Mouse (Mus musculus): ENCODE results near the gene Ttll10. TPM values are rescaled to one million over a fixed set of nuclear protein-coding genes. Genes with fewer than 3 reads are reported as not detected.

Ttll10 gene
- 0.48 TPM for polyA plus RNA-seq (2015; fragmentation: Illumina TruSeq; extraction: RNeasy Lipid Tissue Mini Kit (QIAGEN cat#74804); ENCODE audit: low read depth, low replicate concordance)

GRCm38 (mm10) chr4:156059261-156059660 lies at the start of gene Ttll10:
TSS of gene Ttll10 (minus strand) at chr4:156059414.

GRCm38 (mm10) chr4:156026013-156026412 lies 33.2 kb downstream of the Ttll10 start, which contains the start of gene Tnfrsf18:
TSS of gene Tnfrsf18 (plus strand) at chr4:156026164.

GRCm38 (mm10) chr4:156013637-156014036 lies 45.6 kb downstream of the Ttll10 start, which contains the start of gene Tnfrsf4:
TSS of gene Tnfrsf4 (plus strand) at chr4:156013843.

GRCm38 (mm10) chr4:155992241-155992905 lies 66.8 kb downstream of the Ttll10 start, which contains the start of the genes B3galt6 and Sdf4:
TSS of gene B3galt6 (minus strand) at chr4:155992649.
TSS of gene Sdf4 (plus strand) at chr4:155992872.

Other genes starting within 250 kb of the Ttll10 start
- gene Ccnl2, start 246.9 kb downstream of the Ttll10 start, polyA plus RNA-seq (2015; fragmentation: Illumina TruSeq; extraction: RNeasy Lipid Tissue Mini Kit (QIAGEN cat#74804); ENCODE audit: low read depth, low replicate concordance) = 66.1 TPM
- 148 TPM for gene Aurkaip1, start 228.1 kb downstream of the Ttll10 start, polyA plus RNA-seq (2015; fragmentation: Illumina TruSeq; extraction: RNeasy Lipid Tissue Mini Kit (QIAGEN cat#74804); ENCODE audit: low read depth, low replicate concordance)
- 6.2 TPM for gene Mxra8, start 219.7 kb downstream of the Ttll10 start, polyA plus RNA-seq (2015; fragmentation: Illumina TruSeq; extraction: RNeasy Lipid Tissue Mini Kit (QIAGEN cat#74804); ENCODE audit: low read depth, low replicate concordance)
- 77.2 TPM for gene Dvl1, start 212.0 kb downstream of the Ttll10 start, polyA plus RNA-seq (2015; fragmentation: Illumina TruSeq; extraction: RNeasy Lipid Tissue Mini Kit (QIAGEN cat#74804); ENCODE audit: low read depth, low replicate concordance)
- gene Tas1r3, start 196.1 kb downstream of the Ttll10 start, polyA plus RNA-seq (2015; fragmentation: Illumina TruSeq; extraction: RNeasy Lipid Tissue Mini Kit (QIAGEN cat#74804); ENCODE audit: low read depth, low replicate concordance) = 0.19 TPM
- gene Cptp, start 190.0 kb downstream of the Ttll10 start, polyA plus RNA-seq (2015; fragmentation: Illumina TruSeq; extraction: RNeasy Lipid Tissue Mini Kit (QIAGEN cat#74804); ENCODE audit: low read depth, low replicate concordance) = 17.8 TPM
- gene Ints11, start 189.9 kb downstream of the Ttll10 start, polyA plus RNA-seq (2015; fragmentation: Illumina TruSeq; extraction: RNeasy Lipid Tissue Mini Kit (QIAGEN cat#74804); ENCODE audit: low read depth, low replicate concordance) = 36.3 TPM
- 37.8 TPM for gene Pusl1, start 167.6 kb downstream of the Ttll10 start, polyA plus RNA-seq (2015; fragmentation: Illumina TruSeq; extraction: RNeasy Lipid Tissue Mini Kit (QIAGEN cat#74804); ENCODE audit: low read depth, low replicate concordance)
- 74.8 TPM for gene Acap3, start 167.6 kb downstream of the Ttll10 start, polyA plus RNA-seq (2015; fragmentation: Illumina TruSeq; extraction: RNeasy Lipid Tissue Mini Kit (QIAGEN cat#74804); ENCODE audit: low read depth, low replicate concordance)
- 56.7 TPM for gene Ube2j2, start 115.6 kb downstream of the Ttll10 start, polyA plus RNA-seq (2015; fragmentation: Illumina TruSeq; extraction: RNeasy Lipid Tissue Mini Kit (QIAGEN cat#74804); ENCODE audit: low read depth, low replicate concordance)
- gene C1qtnf12, start 97.1 kb downstream of the Ttll10 start, polyA plus RNA-seq (2015; fragmentation: Illumina TruSeq; extraction: RNeasy Lipid Tissue Mini Kit (QIAGEN cat#74804); ENCODE audit: low read depth, low replicate concordance) = 21.7 TPM
- gene B3galt6, start 66.8 kb downstream of the Ttll10 start, polyA plus RNA-seq (2015; fragmentation: Illumina TruSeq; extraction: RNeasy Lipid Tissue Mini Kit (QIAGEN cat#74804); ENCODE audit: low read depth, low replicate concordance) = 10.9 TPM
- 237 TPM for gene Sdf4, start 66.5 kb downstream of the Ttll10 start, polyA plus RNA-seq (2015; fragmentation: Illumina TruSeq; extraction: RNeasy Lipid Tissue Mini Kit (QIAGEN cat#74804); ENCODE audit: low read depth, low replicate concordance)
- 2.8 TPM for gene Tnfrsf4, start 45.6 kb downstream of the Ttll10 start, polyA plus RNA-seq (2015; fragmentation: Illumina TruSeq; extraction: RNeasy Lipid Tissue Mini Kit (QIAGEN cat#74804); ENCODE audit: low read depth, low replicate concordance)
- not detected for gene Tnfrsf18, start 33.2 kb downstream of the Ttll10 start, polyA plus RNA-seq (2015; fragmentation: Illumina TruSeq; extraction: RNeasy Lipid Tissue Mini Kit (QIAGEN cat#74804); ENCODE audit: low read depth, low replicate concordance)
- gene 9430015G10Rik, start 50.6 kb upstream of the Ttll10 start, polyA plus RNA-seq (2015; fragmentation: Illumina TruSeq; extraction: RNeasy Lipid Tissue Mini Kit (QIAGEN cat#74804); ENCODE audit: low read depth, low replicate concordance) = 20.4 TPM
- gene Rnf223, start 71.1 kb upstream of the Ttll10 start, polyA plus RNA-seq (2015; fragmentation: Illumina TruSeq; extraction: RNeasy Lipid Tissue Mini Kit (QIAGEN cat#74804); ENCODE audit: low read depth, low replicate concordance) = 0.34 TPM
- gene Agrn, start 138.1 kb upstream of the Ttll10 start, polyA plus RNA-seq (2015; fragmentation: Illumina TruSeq; extraction: RNeasy Lipid Tissue Mini Kit (QIAGEN cat#74804); ENCODE audit: low read depth, low replicate concordance) = 94.5 TPM
- 6.3 TPM for gene Isg15, start 141.4 kb upstream of the Ttll10 start, polyA plus RNA-seq (2015; fragmentation: Illumina TruSeq; extraction: RNeasy Lipid Tissue Mini Kit (QIAGEN cat#74804); ENCODE audit: low read depth, low replicate concordance)
- gene AW011738, start 143.9 kb upstream of the Ttll10 start, polyA plus RNA-seq (2015; fragmentation: Illumina TruSeq; extraction: RNeasy Lipid Tissue Mini Kit (QIAGEN cat#74804); ENCODE audit: low read depth, low replicate concordance) = 3.0 TPM
- 0.46 TPM for gene Perm1, start 156.5 kb upstream of the Ttll10 start, polyA plus RNA-seq (2015; fragmentation: Illumina TruSeq; extraction: RNeasy Lipid Tissue Mini Kit (QIAGEN cat#74804); ENCODE audit: low read depth, low replicate concordance)
- 33.9 TPM for gene Plekhn1, start 175.4 kb upstream of the Ttll10 start, polyA plus RNA-seq (2015; fragmentation: Illumina TruSeq; extraction: RNeasy Lipid Tissue Mini Kit (QIAGEN cat#74804); ENCODE audit: low read depth, low replicate concordance)
- 65.3 TPM for gene Noc2l, start 176.6 kb upstream of the Ttll10 start, polyA plus RNA-seq (2015; fragmentation: Illumina TruSeq; extraction: RNeasy Lipid Tissue Mini Kit (QIAGEN cat#74804); ENCODE audit: low read depth, low replicate concordance)
- gene Samd11, start 196.2 kb upstream of the Ttll10 start, polyA plus RNA-seq (2015; fragmentation: Illumina TruSeq; extraction: RNeasy Lipid Tissue Mini Kit (QIAGEN cat#74804); ENCODE audit: low read depth, low replicate concordance) = 1.9 TPM

All from brain, adult 10 weeks (tissue).